Mouse (Mus musculus) lung, postnatal 0 days (tissue): Measurements from ENCODE around the gene Shb.

Experiments used
- CTCF ChIP-seq: IDR thresholded peaks from 2 replicates; pipeline ENCODE4 v1.5.1; 2016; ENCODE audit warnings: antibody characterized with exemption, mild to moderate bottlenecking
- EP300 ChIP-seq: IDR thresholded peaks from 2 replicates; pipeline ENCODE4 v1.6.1; 2016; ENCODE audit warnings: antibody characterized with exemption, mild to moderate bottlenecking, control low read depth

DNA sequence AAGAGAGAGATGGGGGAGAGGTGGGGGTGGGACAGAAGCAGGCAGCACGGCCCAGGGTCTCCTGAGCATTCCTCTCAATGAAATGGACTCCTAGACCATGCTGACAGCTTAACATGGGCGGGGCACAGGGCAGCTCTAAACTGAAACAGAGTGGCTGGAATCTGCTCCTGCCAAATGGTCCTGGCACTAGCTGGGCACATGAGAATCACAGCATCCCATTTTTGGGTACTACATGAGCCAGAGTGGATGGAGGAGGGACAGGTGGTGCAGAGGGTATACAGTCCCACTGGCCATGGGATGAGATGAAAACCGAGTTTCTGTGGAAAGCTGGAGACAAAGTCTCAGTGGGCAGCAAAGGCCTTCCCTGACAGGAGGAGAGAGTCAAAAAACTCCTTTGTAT lies 87.0 kb downstream of the Shb start:
- TF ChIP-seq CTCF: no peak
- no peak for TF ChIP-seq EP300
